Mouse (Mus musculus) liver, embryonic 14.5 days (tissue): ENCODE measurements around the gene Csnk2a2. TPM values are rescaled to one million over a fixed set of nuclear protein-coding genes. Genes with fewer than 3 reads are reported as not detected.

ENCODE experiments used
- ATAC-seq: fragments of 200-750 bp; cut with Nextera tagmentation; 2 replicates; pipeline ENCODE4 v1.8.0; 2017; ENCODE audit warnings: moderate number of reproducible peaks, mild to moderate bottlenecking, moderate library complexity; ENCODE audit not compliant: insufficient read depth
- DNase-seq, 3 experiments: peaks; one replicate each; pipeline ENCODE4 v3.0.0-alpha.2; 2012 to 2013; ENCODE audit warnings: low read depth in 3 of 3, low spot score in 3 of 3
- H3K27ac ChIP-seq: fragments of 300-500 bp; sonication (generic); 2 replicates; pipeline ENCODE4 v1.5.1; 2014; ENCODE audit warnings: moderate library complexity, mild to moderate bottlenecking, control low read depth, inconsistent platforms
- H3K27me3 ChIP-seq: fragments of 300-500 bp; sonication (generic); 2 replicates; pipeline ENCODE4 v1.6.1; 2014; ENCODE audit warnings: mild to moderate bottlenecking, low read length, moderate library complexity; ENCODE audit not compliant: control insufficient read depth, insufficient read depth
- H3K36me3 ChIP-seq: fragments of 300-500 bp; sonication (generic); replicated peaks from 2 replicates; pipeline ENCODE4 v1.6.1; 2014; ENCODE audit warnings: low read depth; ENCODE audit not compliant: control insufficient read depth, insufficient read depth
- H3K4me1 ChIP-seq, 2 experiments: fragments of 200-500 bp in 1 of 2; fragments of 300-500 bp in 1 of 2; sonication (generic) in 1 of 2; replicated peaks; 2 replicates each; pipeline ENCODE4 v1.6.1; 2012 to 2014; ENCODE audit warnings: antibody characterized with exemption in 1 of 2, inconsistent platforms in 1 of 2, low read length in 1 of 2; ENCODE audit not compliant: control insufficient read depth in 2 of 2, insufficient read depth in 2 of 2
- H3K4me2 ChIP-seq: fragments of 300-500 bp; sonication (generic); 2 replicates; pipeline ENCODE4 v1.6.1; 2014; ENCODE audit warnings: low read depth, mild to moderate bottlenecking, control low read depth, moderate library complexity
- H3K4me3 ChIP-seq, 2 experiments: fragments of 200-500 bp in 1 of 2; fragments of 300-500 bp in 1 of 2; sonication (generic) in 1 of 2; 2 replicates each; pipeline ENCODE4 v1.5.1; 2012 to 2014; ENCODE audit warnings: low read depth in 2 of 2, low read length in 2 of 2, mild to moderate bottlenecking in 2 of 2, control low read depth in 1 of 2, inconsistent platforms in 1 of 2, moderate library complexity in 1 of 2; ENCODE audit not compliant: insufficient read depth in 1 of 2
- H3K9ac ChIP-seq: fragments of 300-500 bp; sonication (generic); replicated peaks from 2 replicates; pipeline ENCODE4 v1.6.1; 2014; ENCODE audit warnings: mild to moderate bottlenecking, control low read depth, moderate library complexity
- H3K9me3 ChIP-seq: fragments of 300-500 bp; sonication (generic); 2 replicates; pipeline ENCODE4 v1.6.1; 2016; ENCODE audit warnings: low read length, mixed read lengths; ENCODE audit not compliant: control insufficient read depth
- CTCF ChIP-seq: IDR thresholded peaks from 2 replicates; pipeline ENCODE4 v1.5.1; 2016; ENCODE audit warnings: antibody characterized with exemption, low read depth, control low read depth
- EP300 ChIP-seq: IDR thresholded peaks from 2 replicates; pipeline ENCODE4 v1.6.1; 2016; ENCODE audit warnings: antibody characterized with exemption, low read depth
- WGBS: fragments of 180-500 bp; shearing (Covaris S2); extraction: QIAGEN DNeasy Blood & Tissue Kit; methylation state at CpG from one replicate; pipeline ENCODE4 v1.1.7; 2014; ENCODE audit not compliant: insufficient replicate concordance; 5-methylcytosine and 5-hydroxymethylcytosine counted together
- polyA plus RNA-seq, 2 experiments: library from polyadenylated mRNA; depleted of rRNA in 1 of 2; stranded (reverse) in 1 of 2; unstranded in 1 of 2; fragments of >200 nt; fragmentation: Nextera tagmentation in 1 of 2; extraction: Ambion mirVana in 1 of 2; gene quantifications; 2 replicates each; pipeline versions ENCODE4 v1.2.1 to v1.2.3; 2012 to 2014

Csnk2a2 gene
- polyA plus RNA-seq, 2 experiments, result 6.9 to 12.8 TPM

- Histone ChIP-seq H3K27ac (no peak overlapping the region), H3K4me3 (no peak overlapping the region), H3K9me3 (no peaks in the 10 kb centered on the region), H3K4me2 (peak overlapping the region; percentile 45), H3K4me1 (peaks cover 11 to 38% of the 10 kb centered on the region in 2 experiments), H3K36me3 (no peaks in the 10 kb centered on the region), H3K9ac (no peak overlapping the region), H3K27me3 (no peaks in the 10 kb centered on the region)
- ATAC-seq, result no peak; the same call in 1 of the 2 replicates
- TF ChIP-seq EP300 (no peak), CTCF (peak; percentile 90)
- WGBS, result 19% methylated on average over 12 of the region's 12 CpGs
- peak; percentile 49 to 61 (median 55) for DNase-seq
These were observed 62.0 kb downstream of the Csnk2a2 start for GRCm38 (mm10) chr8:95427594-95428535.

GRCm38 (mm10) chr8:95426781-95427281 lies 63.0 kb downstream of the Csnk2a2 start:
- H3K36me3 ChIP-seq, result peaks cover 3% of the 10 kb centered on the region
- DNase-seq (no peak), ATAC-seq (no peak)
- no peak overlapping the region for H3K4me3 ChIP-seq
- peaks cover 11 to 35% of the 10 kb centered on the region in 2 experiments for H3K4me1 ChIP-seq
- no peak overlapping the region for H3K4me2 ChIP-seq
- 67% methylated on average over 2 of the region's 2 CpGs for WGBS
- TF ChIP-seq CTCF, result no peak
- TF ChIP-seq EP300, result no peak
- H3K27me3 ChIP-seq, result no peaks in the 10 kb centered on the region
- no peaks in the 10 kb centered on the region for H3K9me3 ChIP-seq
- no peak overlapping the region for H3K9ac ChIP-seq
- H3K27ac ChIP-seq, result no peak overlapping the region

GRCm38 (mm10) chr8:95424682-95425081 lies 65.2 kb downstream of the Csnk2a2 start:
- DNase-seq (no peak), ATAC-seq (peak; percentile 64)
- no peaks in the 10 kb centered on the region for H3K9me3 ChIP-seq
- H3K4me3 ChIP-seq, result no peak overlapping the region
- WGBS, result 71% methylated on average over 7 of the region's 7 CpGs
- no peak overlapping the region for H3K9ac ChIP-seq
- H3K36me3 ChIP-seq, result peaks cover 6% of the 10 kb centered on the region
- H3K4me2 ChIP-seq, result no peak overlapping the region
- H3K27ac ChIP-seq, result no peak overlapping the region
- no peaks in the 10 kb centered on the region for H3K27me3 ChIP-seq
- TF ChIP-seq EP300 (no peak), CTCF (no peak)
- peaks cover 11 to 27% of the 10 kb centered on the region in 2 experiments for H3K4me1 ChIP-seq

GRCm38 (mm10) chr8:95422193-95422810 lies 67.5 kb downstream of the Csnk2a2 start:
- TF ChIP-seq EP300 (no peak), CTCF (no peak)
- no peak overlapping the region for H3K4me3 ChIP-seq
- peaks cover 6% of the 10 kb centered on the region for H3K36me3 ChIP-seq
- H3K9me3 ChIP-seq, result no peaks in the 10 kb centered on the region
- WGBS, result 88% methylated on average over 14 of the region's 14 CpGs
- H3K27ac ChIP-seq, result no peak overlapping the region
- ATAC-seq, result no peak
- no peak for DNase-seq
- peaks cover 3 to 8% of the 10 kb centered on the region in 2 experiments; a peak in 3 of 4 replicates for H3K4me1 ChIP-seq
- no peak overlapping the region for H3K9ac ChIP-seq
- no peaks in the 10 kb centered on the region for H3K27me3 ChIP-seq
- no peak overlapping the region for H3K4me2 ChIP-seq
